Mouse (Mus musculus) heart, adult 2 months (tissue): ENCODE results near the gene Zfp771. TPM values are rescaled to one million over a fixed set of nuclear protein-coding genes. Genes with fewer than 3 reads are reported as not detected.

Experiments
- DNase-seq, 2 experiments: peaks; one replicate each; pipeline ENCODE4 v3.0.0; 2021
- H3K27ac ChIP-seq: fragments of 200-600 bp; 2 replicates; pipeline ENCODE4 v1.8.1; 2022
- H3K27me3 ChIP-seq: fragments of 200-500 bp; 2 replicates; pipeline ENCODE4 v1.6.1; 2012; ENCODE audit warnings: mild to moderate bottlenecking, low read length, inconsistent platforms, mixed read lengths; ENCODE audit not compliant: control insufficient read depth, insufficient read depth
- H3K36me3 ChIP-seq: fragments of 200-500 bp; 2 replicates; pipeline ENCODE4 v1.6.1; 2012; ENCODE audit warnings: low read length, inconsistent platforms; ENCODE audit not compliant: control insufficient read depth, insufficient read depth
- H3K4me1 ChIP-seq: fragments of 200-500 bp; 2 replicates; pipeline ENCODE4 v1.6.1; 2011; ENCODE audit warnings: low read length; ENCODE audit not compliant: control insufficient read depth, insufficient read depth
- H3K4me3 ChIP-seq: fragments of 200-600 bp; 2 replicates; pipeline ENCODE4 v1.8.1; 2022
- H3K79me2 ChIP-seq: fragments of 200-500 bp; replicated peaks from 2 replicates; pipeline ENCODE4 v1.6.1; 2012; ENCODE audit warnings: mild to moderate bottlenecking, inconsistent platforms, low read length, moderate library complexity, mixed read lengths; ENCODE audit not compliant: control insufficient read depth, insufficient read depth
- H3K9ac ChIP-seq: fragments of 200-500 bp; 2 replicates; pipeline ENCODE4 v1.6.1; 2012; ENCODE audit warnings: low read depth, mild to moderate bottlenecking, control low read depth, inconsistent platforms, low read length, mixed read lengths
- CTCF ChIP-seq: fragments of 200-600 bp; IDR thresholded peaks from 2 replicates; pipeline ENCODE4 v1.8.1; 2022; ENCODE audit warnings: antibody characterized with exemption, mild to moderate bottlenecking, moderate library complexity
- EP300 ChIP-seq: fragments of 200-500 bp; IDR thresholded peaks from 2 replicates; pipeline ENCODE4 v1.6.1; 2011; ENCODE audit warnings: low read depth, low read length, control low read depth; ENCODE audit not compliant: insufficient read depth
- POLR2A ChIP-seq: fragments of 200-500 bp; IDR thresholded peaks from 2 replicates; pipeline ENCODE4 v1.6.1; 2011; ENCODE audit warnings: mild to moderate bottlenecking, low read depth, low read length, control low read depth; ENCODE audit not compliant: insufficient read depth
- WGBS: fragments of 180-500 bp; shearing (Covaris S2); methylation state at CpG from one replicate; pipeline ENCODE4 v1.1.7; 2018; 5-methylcytosine and 5-hydroxymethylcytosine counted together
- intact Hi-C: fragments of 180-260 bp; cut with DNase I; formaldehyde crosslinking; loops from one replicate; pipeline ENCODE4 v1.15.1; 2025
- polyA plus RNA-seq: library from polyadenylated mRNA; depleted of rRNA; stranded (reverse); fragments of >200 nt; gene quantifications from 2 replicates; pipeline ENCODE4 v1.2.3, GENCODE M21; 2012
- total RNA-seq, 2 experiments: library from RNA; stranded (reverse); gene quantifications; 2 replicates each; pipeline ENCODE4 v1.2.3; 2021

The Zfp771 gene
- total and polyA plus RNA-seq, 3 experiments: 14.7 to 30.0 (median 21.0) TPM

- intact Hi-C loops: no loop called here
- no peak for DNase-seq
- no peaks in the 10 kb centered on the region for H3K36me3 ChIP-seq
- no peaks in the 10 kb centered on the region for H3K27me3 ChIP-seq
- H3K9ac ChIP-seq: no peak overlapping the region
- no peak overlapping the region for H3K27ac ChIP-seq
- peaks cover 3% of the 10 kb centered on the region for H3K79me2 ChIP-seq
- WGBS: 69% methylated on average over 5 of the region's 5 CpGs
- H3K4me1 ChIP-seq: peaks cover 3% of the 10 kb centered on the region; the same call in 1 of the 2 replicates
- no peak for TF ChIP-seq CTCF
- TF ChIP-seq POLR2A: no peak
- no peak for TF ChIP-seq EP300
- H3K4me3 ChIP-seq: no peak overlapping the region
Observed at GRCm38 (mm10) chr7:127211014-127211745, 32.9 kb upstream of the Zfp771 start.

- Histone ChIP-seq H3K27me3 (no peaks in the 10 kb centered on the region), H3K79me2 (peaks cover 3% of the 10 kb centered on the region), H3K4me1 (peaks cover 3% of the 10 kb centered on the region; the same call in 1 of the 2 replicates), H3K9ac (no peak overlapping the region), H3K4me3 (no peak overlapping the region), H3K27ac (no peak overlapping the region), H3K36me3 (no peaks in the 10 kb centered on the region)
- 88% methylated on average over 12 of the region's 12 CpGs for WGBS
- intact Hi-C loops: no loop called here
- TF ChIP-seq POLR2A: no peak
- TF ChIP-seq CTCF: no peak
- TF ChIP-seq EP300: no peak
- no peak for DNase-seq
Observed at GRCm38 (mm10) chr7:127212432-127213250, 31.4 kb upstream of the Zfp771 start.

- Histone ChIP-seq H3K27me3 (no peaks in the 10 kb centered on the region), H3K9ac (no peak overlapping the region), H3K36me3 (no peaks in the 10 kb centered on the region), H3K27ac (no peak overlapping the region), H3K4me3 (no peak overlapping the region), H3K79me2 (no peaks in the 10 kb centered on the region), H3K4me1 (peaks cover 3% of the 10 kb centered on the region)
- WGBS: 43% methylated on average over 7 of the region's 7 CpGs
- peak; percentile 82 for TF ChIP-seq CTCF
- TF ChIP-seq EP300: no peak
- TF ChIP-seq POLR2A: no peak
- intact Hi-C loops: no loop called here
- DNase-seq: no peak
Observed at GRCm38 (mm10) chr7:127213485-127213884, 30.6 kb upstream of the Zfp771 start.

- intact Hi-C loops: loop anchor here (2.0 kb wide), 1 partner anchor 15 kb away; no protein-coding TSS in a partner anchor
Observed at GRCm38 (mm10) chr7:127213930-127214329, 30.1 kb upstream of the Zfp771 start.

GRCm38 (mm10) chr7:127214521-127214920 is 29.6 kb upstream of the Zfp771 start:
- no peaks in the 10 kb centered on the region for H3K79me2 ChIP-seq
- intact Hi-C loops: loop anchor here (2.0 kb wide), 1 partner anchor 14 kb away; no protein-coding TSS in a partner anchor
- H3K27me3 ChIP-seq: no peaks in the 10 kb centered on the region
- no peak for TF ChIP-seq CTCF
- peak overlapping the region; percentile 42; the same call in 1 of the 2 replicates for H3K9ac ChIP-seq
- peak overlapping the region; percentile 70 for H3K27ac ChIP-seq
- DNase-seq: no peak
- peak overlapping the region; percentile 41 for H3K4me3 ChIP-seq
- peaks cover 3% of the 10 kb centered on the region for H3K4me1 ChIP-seq
- WGBS: 58% methylated on average over 21 of the region's 21 CpGs
- H3K36me3 ChIP-seq: no peaks in the 10 kb centered on the region

More at GRCm38 (mm10) chr7:127213930-127214329, 30.1 kb upstream of the Zfp771 start:
- no peak overlapping the region for H3K27ac ChIP-seq
- no peak for TF ChIP-seq EP300
- no peak for TF ChIP-seq CTCF
- TF ChIP-seq POLR2A: no peak
- peaks cover 3% of the 10 kb centered on the region for H3K4me1 ChIP-seq
- H3K27me3 ChIP-seq: no peaks in the 10 kb centered on the region
- no peak overlapping the region for H3K9ac ChIP-seq
- DNase-seq: no peak
- 61% methylated on average over 12 of the region's 12 CpGs for WGBS
- no peaks in the 10 kb centered on the region for H3K79me2 ChIP-seq
- no peak overlapping the region for H3K4me3 ChIP-seq
- no peaks in the 10 kb centered on the region for H3K36me3 ChIP-seq
